Mouse (Mus musculus): ENCODE measurements around the gene Olfr1105. TPM values are rescaled to one million over a fixed set of nuclear protein-coding genes. Genes with fewer than 3 reads are reported as not detected.

The Olfr1105 gene
- not detected in 2 replicates for polyA plus RNA-seq (2016; fragmentation: Nextera tagmentation; extraction: Ambion mirVana)

DNA sequence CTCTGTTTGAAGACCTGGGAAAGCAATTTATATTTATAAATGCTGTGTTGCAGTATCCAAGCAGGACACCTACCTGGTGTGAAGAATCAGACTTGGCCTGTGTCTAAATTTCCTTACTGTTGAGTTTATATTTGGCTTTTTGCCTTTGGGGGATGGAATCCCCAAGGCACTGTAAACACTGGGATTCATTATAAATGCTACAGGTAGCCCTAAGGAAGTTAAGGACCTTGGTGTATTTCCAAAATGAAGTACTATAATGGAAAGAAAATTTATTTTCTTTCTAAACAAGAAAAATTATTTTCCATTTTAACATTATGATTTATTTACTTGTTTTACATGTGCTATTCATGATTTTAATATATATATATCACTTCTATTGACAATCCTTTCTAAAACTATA, at the start of gene Olfr1105:
Olfr1105 (minus strand) TSS at position 101 of the 400 bp plus-strand sequence.
- no peaks in the 10 kb centered on the region for H3K9me3 ChIP-seq
- H3K4me3 ChIP-seq = no peak within 1 kb of the TSS
- no peaks in the 10 kb centered on the region for H3K36me3 ChIP-seq
- no peak for DNase-seq (ENCODE audit: low spot score)
- no peaks in the 10 kb centered on the region for H3K4me1 ChIP-seq
- H3K27ac ChIP-seq = no peak within 1 kb of the TSS
- no peaks in the 10 kb centered on the region for H3K27me3 ChIP-seq (ENCODE audit: insufficient read depth, poor library complexity, severe bottlenecking)

DNA sequence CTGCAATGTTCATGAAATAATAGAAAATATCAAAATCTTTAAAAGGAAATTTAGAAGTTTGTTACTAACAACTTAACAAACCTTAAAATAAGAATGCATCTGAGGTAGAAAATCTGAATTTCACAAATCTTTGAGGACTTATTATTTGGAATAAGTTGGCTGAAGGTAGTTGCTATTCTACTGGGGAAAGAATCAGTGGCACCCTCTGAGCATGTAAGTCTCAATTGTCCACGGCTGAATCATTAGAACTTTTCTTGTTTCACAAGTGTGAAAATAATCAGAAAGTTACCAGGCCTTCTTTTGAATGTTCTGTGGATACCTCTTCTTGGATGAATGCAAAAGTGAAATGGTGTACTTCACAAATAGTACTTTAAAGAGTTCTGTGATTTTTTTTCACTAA, 39.4 kb upstream of the Olfr1105 start, which contains the start of gene Olfr1107:
Olfr1107 (minus strand) TSS at position 101 of the 400 bp plus-strand sequence.
- Histone ChIP-seq H3K4me1 (no peaks in the 10 kb centered on the region), H3K4me3 (no peak within 1 kb of the TSS), H3K9me3 (no peaks in the 10 kb centered on the region), H3K27ac (no peak within 1 kb of the TSS), H3K27me3 (ENCODE audit: insufficient read depth, poor library complexity, severe bottlenecking) (no peaks in the 10 kb centered on the region), H3K36me3 (no peaks in the 10 kb centered on the region)
- DNase-seq (ENCODE audit: low spot score) = no peak
- WGBS = 71% methylated on average over 1 of the region's 1 CpGs

DNA sequence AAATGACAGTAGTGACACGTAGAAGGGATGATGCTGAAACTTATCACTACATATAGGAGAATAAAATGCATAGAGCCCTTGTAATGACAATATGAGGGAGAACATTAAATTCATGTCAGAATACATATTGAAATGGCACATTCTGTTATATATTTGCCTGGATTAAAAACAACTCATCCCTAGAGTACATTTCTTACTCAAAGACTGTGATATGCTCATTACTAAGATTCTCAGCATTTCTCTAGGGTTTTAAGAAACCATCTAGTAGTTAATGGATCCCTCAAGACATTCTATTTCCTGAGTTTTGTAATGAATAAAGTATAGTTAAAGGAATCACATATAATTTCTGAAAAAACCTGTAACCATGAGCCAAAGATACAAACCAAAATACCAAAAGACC, 15.8 kb upstream of the Olfr1105 start, which contains the start of gene Olfr1106:
Olfr1106 (minus strand) TSS at position 101 of the 400 bp plus-strand sequence.
- H3K27me3 ChIP-seq (ENCODE audit: insufficient read depth, poor library complexity, severe bottlenecking) = no peaks in the 10 kb centered on the region
- DNase-seq (ENCODE audit: low spot score) = no peak
- H3K4me3 ChIP-seq = no peak within 1 kb of the TSS
- H3K36me3 ChIP-seq = no peaks in the 10 kb centered on the region
- no peaks in the 10 kb centered on the region for H3K4me1 ChIP-seq
- no peaks in the 10 kb centered on the region for H3K9me3 ChIP-seq
- WGBS = 73% methylated on average over 1 of the region's 1 CpGs
- H3K27ac ChIP-seq = no peak within 1 kb of the TSS

DNA sequence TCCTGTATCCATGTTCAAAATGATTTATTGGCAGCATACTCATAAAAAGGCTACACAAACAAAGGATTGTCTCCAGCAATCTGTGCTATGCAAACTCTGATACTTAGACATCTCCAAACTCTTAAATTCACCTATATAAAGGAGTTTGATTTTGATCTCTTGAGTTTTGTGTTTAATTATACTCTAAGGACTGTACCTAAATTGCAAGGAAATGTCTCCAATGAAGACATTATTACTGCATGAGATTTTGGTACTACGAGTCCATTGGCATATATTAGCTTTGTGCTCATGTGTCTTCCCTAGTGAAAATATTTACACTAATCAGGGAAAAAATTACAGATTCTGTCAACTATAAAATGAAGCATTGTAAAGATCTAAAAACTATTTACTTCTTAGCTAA, 9.4 kb downstream of the Olfr1105 start, which contains the start of gene Olfr1104:
Olfr1104 (minus strand) TSS at position 101 of the 400 bp plus-strand sequence.
- no peaks in the 10 kb centered on the region for H3K4me1 ChIP-seq
- no peak within 1 kb of the TSS for H3K4me3 ChIP-seq
- no peaks in the 10 kb centered on the region for H3K9me3 ChIP-seq
- no peaks in the 10 kb centered on the region for H3K36me3 ChIP-seq
- no peaks in the 10 kb centered on the region for H3K27me3 ChIP-seq (ENCODE audit: insufficient read depth, poor library complexity, severe bottlenecking)
- H3K27ac ChIP-seq = no peak within 1 kb of the TSS
- no peak for DNase-seq (ENCODE audit: low spot score)
- 67% methylated on average over 1 of the region's 1 CpGs for WGBS

DNA sequence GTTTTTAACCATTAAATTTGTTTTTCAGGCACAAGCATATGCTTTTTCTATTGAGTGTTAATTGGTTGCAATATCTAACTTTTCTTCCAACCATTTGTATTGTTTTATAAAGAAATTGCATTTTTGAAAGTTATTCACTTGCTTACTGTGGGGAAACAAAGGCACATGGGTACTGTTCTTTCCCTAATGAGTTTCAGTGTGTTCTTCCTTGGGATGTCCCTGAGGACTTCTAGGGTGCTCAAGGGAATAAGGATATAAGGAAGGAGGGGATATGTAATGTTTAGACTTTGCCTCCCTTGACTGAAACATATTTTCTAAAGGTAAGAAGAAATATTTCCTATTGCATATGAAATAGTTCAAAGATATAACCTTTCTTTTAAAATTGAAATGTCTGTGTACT, 38.2 kb downstream of the Olfr1105 start, which contains the start of gene Olfr1102:
Olfr1102 (plus strand) TSS at position 301 of the 400 bp plus-strand sequence.
- H3K4me3 ChIP-seq = no peak within 1 kb of the TSS
- H3K4me1 ChIP-seq = no peaks in the 10 kb centered on the region
- H3K27me3 ChIP-seq (ENCODE audit: insufficient read depth, poor library complexity, severe bottlenecking) = no peaks in the 10 kb centered on the region
- no peak within 1 kb of the TSS for H3K27ac ChIP-seq
- DNase-seq (ENCODE audit: low spot score) = no peak
- no peaks in the 10 kb centered on the region for H3K9me3 ChIP-seq
- H3K36me3 ChIP-seq = no peaks in the 10 kb centered on the region

GRCm38 (mm10) chr2:86991121-86991520, 45.2 kb downstream of the Olfr1105 start, which contains the start of gene Olfr1101:
Gene Olfr1101 (minus strand): TSS chr2:86991221.
- no peaks in the 10 kb centered on the region for H3K4me1 ChIP-seq
- no peaks in the 10 kb centered on the region for H3K9me3 ChIP-seq
- no peaks in the 10 kb centered on the region for H3K27me3 ChIP-seq (ENCODE audit: insufficient read depth, poor library complexity, severe bottlenecking)
- 69% methylated on average over 3 of the region's 3 CpGs for WGBS
- no peak within 1 kb of the TSS for H3K4me3 ChIP-seq
- no peak within 1 kb of the TSS for H3K27ac ChIP-seq
- no peaks in the 10 kb centered on the region for H3K36me3 ChIP-seq
- DNase-seq (ENCODE audit: low spot score) = no peak

Other genes starting within 250 kb of the Olfr1105 start
- not detected in 2 replicates for gene Olfr141, start 226.5 kb downstream of the Olfr1105 start, polyA plus RNA-seq (2016; fragmentation: Nextera tagmentation; extraction: Ambion mirVana)
- gene Olfr1094, start 211.9 kb downstream of the Olfr1105 start, polyA plus RNA-seq (2016; fragmentation: Nextera tagmentation; extraction: Ambion mirVana) = not detected in 2 replicates
- gene Olfr1095, start 184.8 kb downstream of the Olfr1105 start, polyA plus RNA-seq (2016; fragmentation: Nextera tagmentation; extraction: Ambion mirVana) = not detected in 2 replicates
- gene Gm13723, start 161.7 kb downstream of the Olfr1105 start, polyA plus RNA-seq (2016; fragmentation: Nextera tagmentation; extraction: Ambion mirVana) = not detected in 2 replicates
- not detected in 2 replicates for gene Olfr1097, start 144.3 kb downstream of the Olfr1105 start, polyA plus RNA-seq (2016; fragmentation: Nextera tagmentation; extraction: Ambion mirVana)
- not detected in 2 replicates for gene Olfr1098, start 112.0 kb downstream of the Olfr1105 start, polyA plus RNA-seq (2016; fragmentation: Nextera tagmentation; extraction: Ambion mirVana)
- gene Olfr1099, start 75.8 kb downstream of the Olfr1105 start, polyA plus RNA-seq (2016; fragmentation: Nextera tagmentation; extraction: Ambion mirVana) = not detected in 2 replicates
- not detected in 2 replicates for gene Olfr1100, start 56.6 kb downstream of the Olfr1105 start, polyA plus RNA-seq (2016; fragmentation: Nextera tagmentation; extraction: Ambion mirVana)
- gene Olfr1101, start 45.3 kb downstream of the Olfr1105 start, polyA plus RNA-seq (2016; fragmentation: Nextera tagmentation; extraction: Ambion mirVana) = not detected in 2 replicates
- not detected in 2 replicates for gene Olfr1102, start 38.1 kb downstream of the Olfr1105 start, polyA plus RNA-seq (2016; fragmentation: Nextera tagmentation; extraction: Ambion mirVana)
- gene Olfr1104, start 9.5 kb downstream of the Olfr1105 start, polyA plus RNA-seq (2016; fragmentation: Nextera tagmentation; extraction: Ambion mirVana) = not detected in 2 replicates
- not detected in 2 replicates for gene Olfr1106, start 15.7 kb upstream of the Olfr1105 start, polyA plus RNA-seq (2016; fragmentation: Nextera tagmentation; extraction: Ambion mirVana)
- not detected in 2 replicates for gene Olfr1107, start 39.3 kb upstream of the Olfr1105 start, polyA plus RNA-seq (2016; fragmentation: Nextera tagmentation; extraction: Ambion mirVana)
- gene Olfr1109, start 59.5 kb upstream of the Olfr1105 start, polyA plus RNA-seq (2016; fragmentation: Nextera tagmentation; extraction: Ambion mirVana) = not detected in 2 replicates
- gene Olfr259, start 78.0 kb upstream of the Olfr1105 start, polyA plus RNA-seq (2016; fragmentation: Nextera tagmentation; extraction: Ambion mirVana) = not detected in 2 replicates
- gene Olfr1110, start 103.8 kb upstream of the Olfr1105 start, polyA plus RNA-seq (2016; fragmentation: Nextera tagmentation; extraction: Ambion mirVana) = not detected in 2 replicates
- gene Olfr1111, start 116.1 kb upstream of the Olfr1105 start, polyA plus RNA-seq (2016; fragmentation: Nextera tagmentation; extraction: Ambion mirVana) = not detected in 2 replicates
- gene Olfr1112, start 151.3 kb upstream of the Olfr1105 start, polyA plus RNA-seq (2016; fragmentation: Nextera tagmentation; extraction: Ambion mirVana) = not detected in 2 replicates
- not detected in 2 replicates for gene Olfr1113, start 172.4 kb upstream of the Olfr1105 start, polyA plus RNA-seq (2016; fragmentation: Nextera tagmentation; extraction: Ambion mirVana)
- not detected in 2 replicates for gene Olfr1115, start 211.5 kb upstream of the Olfr1105 start, polyA plus RNA-seq (2016; fragmentation: Nextera tagmentation; extraction: Ambion mirVana)
- not detected in 2 replicates for gene Olfr1116, start 231.0 kb upstream of the Olfr1105 start, polyA plus RNA-seq (2016; fragmentation: Nextera tagmentation; extraction: Ambion mirVana)